Mouse (Mus musculus) neural tube, embryonic 15.5 days (tissue): Measurements from ENCODE around the gene Lmod1. TPM values are rescaled to one million over a fixed set of nuclear protein-coding genes. Genes with fewer than 3 reads are reported as not detected.

Experiments
- ATAC-seq: fragments of 200-750 bp; cut with Nextera tagmentation; 2 replicates; pipeline ENCODE4 v1.8.0; 2017; ENCODE audit warnings: mild to moderate bottlenecking, moderate TSS enrichment, moderate library complexity; ENCODE audit not compliant: low FRiP score
- H3K27ac ChIP-seq: fragments of 300-500 bp; sonication (generic); replicated peaks from 2 replicates; pipeline ENCODE4 v1.5.1; 2015; ENCODE audit warnings: mild to moderate bottlenecking, inconsistent platforms
- H3K27me3 ChIP-seq: fragments of 300-500 bp; sonication (generic); replicated peaks from 2 replicates; pipeline ENCODE4 v1.6.1; 2015; ENCODE audit warnings: inconsistent platforms
- H3K36me3 ChIP-seq: fragments of 300-500 bp; sonication (generic); 2 replicates; pipeline ENCODE4 v1.6.1; 2015; ENCODE audit warnings: inconsistent platforms
- H3K4me1 ChIP-seq: fragments of 300-500 bp; sonication (generic); 2 replicates; pipeline ENCODE4 v1.6.1; 2015; ENCODE audit warnings: inconsistent platforms
- H3K4me2 ChIP-seq: fragments of 300-500 bp; sonication (generic); 2 replicates; pipeline ENCODE4 v1.6.1; 2015; ENCODE audit warnings: inconsistent platforms, mild to moderate bottlenecking, moderate library complexity
- H3K4me3 ChIP-seq: fragments of 300-500 bp; sonication (generic); replicated peaks from 2 replicates; pipeline ENCODE4 v1.5.1; 2015; ENCODE audit warnings: mild to moderate bottlenecking, inconsistent platforms
- H3K9ac ChIP-seq: fragments of 300-500 bp; sonication (generic); replicated peaks from 2 replicates; pipeline ENCODE4 v1.6.1; 2015; ENCODE audit warnings: mild to moderate bottlenecking, inconsistent platforms
- H3K9me3 ChIP-seq: fragments of 300-500 bp; sonication (generic); replicated peaks from 2 replicates; pipeline ENCODE4 v1.6.1; 2016; ENCODE audit warnings: inconsistent platforms
- WGBS: fragments of 180-500 bp; shearing (Covaris S2); methylation state at CpG from one replicate; pipeline ENCODE4 v1.1.7; 2015; ENCODE audit warnings: mixed read lengths; 5-methylcytosine and 5-hydroxymethylcytosine counted together
- polyA plus RNA-seq: library from polyadenylated mRNA; unstranded; fragments of >200 nt; fragmentation: Nextera tagmentation; extraction: Ambion mirVana; gene quantifications from 2 replicates; pipeline ENCODE4 v1.2.1, GENCODE M21; 2015

The Lmod1 gene
- polyA plus RNA-seq, 1 experiment from 2014 or later = 0.15 TPM

DNA sequence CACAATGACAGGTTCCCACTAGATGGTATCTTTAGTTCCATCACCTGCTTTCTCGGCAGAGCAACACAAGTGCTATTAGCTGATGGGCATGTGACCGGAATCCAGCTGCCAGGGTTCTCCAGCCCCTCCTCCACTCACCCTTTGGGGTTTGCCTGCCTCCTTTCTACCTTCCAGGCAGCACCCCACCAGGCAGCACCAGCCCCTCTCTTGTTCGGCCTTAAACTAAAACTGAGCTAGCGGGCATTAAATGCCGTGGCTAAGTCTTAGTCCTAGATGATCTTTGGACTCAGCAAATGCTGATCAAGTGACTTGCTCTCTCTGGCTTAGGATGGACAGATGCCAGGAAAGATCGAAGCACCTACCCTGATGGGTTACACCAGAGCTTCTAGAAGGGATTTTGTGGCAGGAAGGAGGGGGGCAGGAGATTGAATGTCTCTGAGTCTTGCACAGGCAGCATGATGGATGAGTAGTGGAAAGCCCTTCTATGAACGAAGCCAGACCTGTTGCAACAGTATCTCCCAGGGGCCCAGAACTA is 1.2 kb upstream of the Lmod1 start:
- no peak overlapping the region for H3K4me2 ChIP-seq
- 81% methylated on average over 7 of the region's 7 CpGs for WGBS
- no peaks in the 10 kb centered on the region for H3K4me1 ChIP-seq
- no peak for ATAC-seq
- peaks cover 11% of the 10 kb centered on the region; the same call in 1 of the 2 replicates for H3K27me3 ChIP-seq
- no peaks in the 10 kb centered on the region for H3K36me3 ChIP-seq
- H3K4me3 ChIP-seq = no peak overlapping the region
- H3K9ac ChIP-seq = no peak overlapping the region
- no peak overlapping the region for H3K27ac ChIP-seq
- no peaks in the 10 kb centered on the region for H3K9me3 ChIP-seq

DNA sequence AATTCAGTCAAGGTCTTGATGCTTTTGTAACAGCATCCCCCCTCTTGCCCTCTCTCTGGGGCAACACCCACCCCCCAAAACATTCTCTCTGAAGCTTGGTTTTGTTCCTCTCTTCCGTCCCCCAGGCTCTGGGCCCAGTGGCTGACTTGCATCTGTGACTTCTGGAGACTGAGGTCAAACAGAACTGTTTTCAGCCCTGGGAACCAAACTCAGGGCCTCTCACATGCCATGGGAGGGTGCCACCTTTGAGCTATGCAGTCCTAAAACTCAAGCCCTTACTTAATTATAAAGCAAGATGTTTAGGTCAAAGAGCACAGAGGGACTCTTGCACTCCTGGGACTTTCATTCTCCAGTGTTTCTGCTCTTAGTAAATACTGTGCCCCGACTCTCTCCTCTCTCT is 1.3 kb downstream of the Lmod1 start:
- no peak overlapping the region for H3K9ac ChIP-seq
- H3K27ac ChIP-seq = no peak overlapping the region
- no peak overlapping the region for H3K4me3 ChIP-seq
- no peak overlapping the region for H3K4me2 ChIP-seq
- H3K4me1 ChIP-seq = no peaks in the 10 kb centered on the region
- H3K27me3 ChIP-seq = peaks cover 5% of the 10 kb centered on the region; the same call in 1 of the 2 replicates
- no peaks in the 10 kb centered on the region for H3K36me3 ChIP-seq
- WGBS = 77% methylated on average over 2 of the region's 2 CpGs
- no peaks in the 10 kb centered on the region for H3K9me3 ChIP-seq
- no peak for ATAC-seq

DNA sequence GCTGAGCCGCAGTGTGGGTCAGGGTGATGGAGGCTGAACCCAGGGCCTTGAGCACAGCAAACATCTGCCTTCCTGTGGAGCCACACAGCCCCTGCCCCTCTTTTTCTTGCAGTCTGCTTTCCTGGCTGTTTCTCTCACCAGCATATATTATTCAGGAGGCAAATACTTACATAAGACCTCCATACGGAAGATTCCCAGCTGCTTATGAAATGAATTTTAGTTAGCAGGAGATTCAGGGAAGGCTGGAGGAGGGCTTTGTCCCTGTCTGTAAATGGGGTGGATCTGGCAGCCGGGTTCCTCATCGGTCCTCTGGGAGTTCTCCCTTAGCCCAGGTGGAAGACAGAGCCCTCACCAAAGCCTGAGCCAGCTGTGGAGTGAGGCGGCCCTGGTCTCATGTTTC is 3.8 kb downstream of the Lmod1 start:
- no peak for ATAC-seq
- Histone ChIP-seq H3K4me1 (no peaks in the 10 kb centered on the region), H3K4me2 (no peak overlapping the region), H3K36me3 (no peaks in the 10 kb centered on the region), H3K4me3 (no peak overlapping the region), H3K9ac (no peak overlapping the region), H3K27me3 (no peaks in the 10 kb centered on the region), H3K27ac (no peak overlapping the region), H3K9me3 (no peaks in the 10 kb centered on the region)
- WGBS = 74% methylated on average over 5 of the region's 5 CpGs

DNA sequence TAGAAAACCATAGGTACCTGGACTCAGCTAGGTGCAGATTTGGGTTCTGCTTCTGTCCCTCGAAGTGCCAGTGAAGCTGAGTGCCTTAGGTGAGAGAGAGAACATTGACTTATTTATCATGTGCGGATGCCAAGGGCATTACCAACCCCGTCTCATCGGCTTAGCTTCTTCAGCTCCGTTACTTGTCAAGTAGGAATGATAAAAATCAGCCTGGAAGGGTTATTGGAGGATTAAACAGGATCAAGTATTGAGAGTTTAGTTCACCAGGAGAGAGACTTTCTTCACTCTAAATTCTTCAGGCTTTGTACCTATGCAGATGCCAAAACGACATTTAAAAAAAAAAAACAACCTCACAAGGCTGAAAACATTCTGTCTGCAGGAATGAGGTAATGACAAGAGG is 6.0 kb downstream of the Lmod1 start:
- Histone ChIP-seq H3K9ac (no peak overlapping the region), H3K9me3 (no peaks in the 10 kb centered on the region), H3K4me3 (no peak overlapping the region), H3K27me3 (no peaks in the 10 kb centered on the region), H3K4me1 (no peaks in the 10 kb centered on the region), H3K36me3 (no peaks in the 10 kb centered on the region), H3K4me2 (no peak overlapping the region), H3K27ac (no peak overlapping the region)
- 79% methylated on average over 6 of the region's 6 CpGs for WGBS
- no peak for ATAC-seq

DNA sequence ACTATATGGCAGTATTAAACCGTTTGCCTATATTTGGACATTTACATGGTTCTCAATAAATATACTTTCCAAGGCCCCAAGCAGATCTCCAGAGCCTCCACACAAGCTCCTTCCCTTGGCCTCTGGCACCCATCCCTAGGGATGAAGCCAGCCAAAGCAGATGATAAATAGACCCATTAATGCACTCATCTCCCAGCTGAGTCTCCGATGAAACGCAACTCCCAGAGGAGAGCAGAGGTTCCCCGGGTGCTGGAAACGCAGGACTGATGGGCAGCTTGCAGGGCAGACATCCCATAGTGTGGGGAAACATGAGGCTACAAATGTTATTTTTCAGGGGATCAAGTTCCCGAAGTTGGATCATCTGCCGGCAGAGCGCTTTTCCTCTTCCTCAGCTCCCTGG is 17.3 kb downstream of the Lmod1 start:
- H3K4me1 ChIP-seq = no peaks in the 10 kb centered on the region
- H3K4me2 ChIP-seq = no peak overlapping the region
- no peak overlapping the region for H3K9ac ChIP-seq
- no peaks in the 10 kb centered on the region for H3K36me3 ChIP-seq
- no peaks in the 10 kb centered on the region for H3K9me3 ChIP-seq
- 56% methylated on average over 8 of the region's 8 CpGs for WGBS
- ATAC-seq = no peak
- H3K27ac ChIP-seq = no peak overlapping the region
- H3K27me3 ChIP-seq = no peaks in the 10 kb centered on the region
- no peak overlapping the region for H3K4me3 ChIP-seq

DNA sequence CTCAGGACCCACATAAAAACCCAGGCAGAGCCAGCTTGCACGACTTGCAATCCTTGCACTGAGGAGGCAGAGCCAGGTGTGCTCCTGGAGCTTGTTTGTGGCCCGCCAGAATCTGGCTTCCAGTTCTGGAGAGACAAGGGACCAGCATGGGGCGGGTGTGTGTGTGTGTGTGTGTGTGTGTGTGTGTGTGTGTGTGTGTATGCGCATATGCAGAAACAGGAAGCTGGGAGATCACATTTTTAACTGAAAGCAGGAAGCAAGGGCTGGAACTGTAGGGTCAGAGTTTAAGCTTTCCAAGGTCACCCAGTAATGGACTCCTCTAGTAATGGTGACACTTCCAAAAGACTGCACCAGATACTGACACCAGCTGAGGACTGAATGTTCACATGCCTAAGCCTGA is 19.4 kb downstream of the Lmod1 start:
- Histone ChIP-seq H3K27me3 (no peaks in the 10 kb centered on the region), H3K36me3 (no peaks in the 10 kb centered on the region), H3K4me3 (no peak overlapping the region), H3K4me1 (no peaks in the 10 kb centered on the region), H3K9me3 (no peaks in the 10 kb centered on the region), H3K27ac (no peak overlapping the region), H3K4me2 (no peak overlapping the region), H3K9ac (no peak overlapping the region)
- 75% methylated on average over 4 of the region's 4 CpGs for WGBS
- no peak for ATAC-seq

DNA sequence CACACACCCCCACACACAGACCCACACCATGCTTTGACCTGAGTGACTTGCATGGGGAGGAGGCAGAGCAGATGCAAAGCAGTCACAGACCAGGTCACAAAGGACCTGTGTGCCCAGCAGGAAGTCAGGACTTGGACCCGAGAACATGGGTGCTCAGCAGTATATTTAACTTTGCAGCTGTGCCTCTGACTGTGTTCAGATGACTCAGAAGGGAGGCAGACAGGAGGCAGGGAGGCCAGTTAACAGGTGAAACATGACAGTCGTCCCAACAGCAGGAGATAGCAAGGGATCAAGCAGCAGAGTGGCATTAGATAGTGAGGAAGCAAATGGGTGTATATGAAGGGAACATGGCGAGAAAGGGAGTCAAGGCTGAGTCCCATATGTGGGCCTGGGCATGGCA is 22.3 kb downstream of the Lmod1 start:
- Histone ChIP-seq H3K36me3 (no peaks in the 10 kb centered on the region), H3K4me3 (no peak overlapping the region), H3K27me3 (no peaks in the 10 kb centered on the region), H3K4me1 (no peaks in the 10 kb centered on the region), H3K4me2 (no peak overlapping the region), H3K9ac (no peak overlapping the region), H3K9me3 (no peaks in the 10 kb centered on the region), H3K27ac (no peak overlapping the region)
- no peak for ATAC-seq
- WGBS = 65% methylated on average over 3 of the region's 3 CpGs

DNA sequence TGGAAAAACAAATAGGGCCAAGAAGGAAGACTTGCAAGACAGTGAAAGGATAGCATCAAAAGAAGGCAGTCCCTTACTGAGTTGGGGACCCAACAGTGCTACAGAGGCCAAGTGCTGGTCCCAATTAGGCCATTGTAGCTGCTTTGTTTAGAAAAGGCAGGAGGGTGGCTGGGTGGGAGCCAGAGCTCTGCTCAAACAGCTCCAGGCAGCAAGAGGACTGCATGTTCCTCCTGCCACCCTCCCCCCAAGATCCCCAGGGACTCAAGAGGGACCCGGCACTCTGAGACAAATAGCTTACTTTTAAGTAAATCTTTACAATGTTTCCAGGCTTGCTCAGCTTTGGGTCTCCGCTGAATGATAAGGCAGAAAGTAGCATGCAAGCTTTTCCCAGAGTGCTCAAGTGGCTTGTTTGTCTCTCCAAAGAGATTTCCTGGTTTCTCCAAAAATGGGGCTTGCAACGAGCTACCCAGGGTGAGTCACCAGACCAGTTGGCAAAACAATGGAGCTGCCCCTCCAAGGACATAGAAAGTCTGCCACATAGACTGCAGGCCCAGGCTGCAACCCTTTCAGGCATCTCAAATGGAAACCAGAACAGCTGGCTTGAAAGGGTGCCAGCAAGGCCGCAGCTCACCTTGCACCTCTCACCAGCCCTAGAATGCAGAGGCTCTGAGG is 23.0 kb downstream of the Lmod1 start:
- Histone ChIP-seq H3K36me3 (no peaks in the 10 kb centered on the region), H3K4me1 (no peaks in the 10 kb centered on the region), H3K9ac (no peak overlapping the region), H3K9me3 (no peaks in the 10 kb centered on the region), H3K4me3 (no peak overlapping the region), H3K27me3 (no peaks in the 10 kb centered on the region), H3K4me2 (no peak overlapping the region), H3K27ac (no peak overlapping the region)
- WGBS = 68% methylated on average over 4 of the region's 4 CpGs
- no peak for ATAC-seq

DNA sequence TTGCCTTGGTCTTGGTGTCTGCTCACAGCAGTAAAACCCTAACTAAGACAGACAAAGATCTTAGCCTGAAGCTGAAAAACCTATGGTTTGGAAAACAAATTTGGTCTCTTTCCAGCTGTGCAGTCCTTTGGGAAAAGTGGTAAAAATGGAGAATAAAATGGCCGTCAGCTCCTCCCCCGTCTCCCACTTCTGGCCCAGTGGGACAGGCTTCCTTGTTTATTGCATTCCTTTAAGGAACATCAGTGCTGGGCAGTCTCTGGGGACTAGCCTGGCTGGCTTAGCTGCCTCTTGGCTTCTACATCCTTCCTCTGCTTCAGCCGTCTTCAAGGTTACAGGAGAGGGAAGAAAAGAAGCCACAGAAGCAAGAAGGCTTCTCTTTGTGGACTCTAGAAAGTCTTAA is 27.3 kb downstream of the Lmod1 start:
- no peak overlapping the region for H3K4me3 ChIP-seq
- no peaks in the 10 kb centered on the region for H3K27me3 ChIP-seq

DNA sequence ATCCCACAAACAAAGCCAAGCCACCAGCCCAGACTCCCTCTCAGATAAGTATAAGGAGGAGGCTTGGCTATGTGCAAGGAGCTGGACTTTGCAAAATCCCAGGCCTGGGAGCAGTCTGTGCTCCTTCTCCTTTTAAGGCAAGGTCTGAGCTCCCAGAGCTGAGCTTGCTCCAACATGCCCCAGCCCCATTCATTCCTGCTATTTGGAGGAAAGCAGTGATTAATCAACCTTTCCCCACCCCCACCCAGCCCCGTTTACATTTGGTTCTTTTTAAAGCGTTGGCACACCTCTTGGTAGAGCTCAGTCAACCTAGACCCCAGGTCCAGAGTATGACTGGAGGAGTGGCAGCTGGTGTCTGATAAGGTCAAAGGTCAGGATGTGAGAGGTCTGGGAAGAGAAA is 34.5 kb downstream of the Lmod1 start:
- H3K4me1 ChIP-seq = no peaks in the 10 kb centered on the region
- no peak overlapping the region for H3K27ac ChIP-seq
- no peaks in the 10 kb centered on the region for H3K27me3 ChIP-seq
- no peak overlapping the region for H3K4me2 ChIP-seq
- ATAC-seq = no peak
- no peaks in the 10 kb centered on the region for H3K36me3 ChIP-seq
- H3K9ac ChIP-seq = no peak overlapping the region
- H3K4me3 ChIP-seq = no peak overlapping the region
- WGBS = 32% methylated on average over 2 of the region's 2 CpGs
- H3K9me3 ChIP-seq = no peaks in the 10 kb centered on the region

More for the DNA sequence above, 27.3 kb downstream of the Lmod1 start:
- Histone ChIP-seq H3K4me1 (no peaks in the 10 kb centered on the region), H3K9me3 (no peaks in the 10 kb centered on the region), H3K36me3 (no peaks in the 10 kb centered on the region), H3K9ac (no peak overlapping the region), H3K4me2 (no peak overlapping the region), H3K27ac (no peak overlapping the region)
- 49% methylated on average over 3 of the region's 3 CpGs for WGBS
- no peak for ATAC-seq

DNA sequence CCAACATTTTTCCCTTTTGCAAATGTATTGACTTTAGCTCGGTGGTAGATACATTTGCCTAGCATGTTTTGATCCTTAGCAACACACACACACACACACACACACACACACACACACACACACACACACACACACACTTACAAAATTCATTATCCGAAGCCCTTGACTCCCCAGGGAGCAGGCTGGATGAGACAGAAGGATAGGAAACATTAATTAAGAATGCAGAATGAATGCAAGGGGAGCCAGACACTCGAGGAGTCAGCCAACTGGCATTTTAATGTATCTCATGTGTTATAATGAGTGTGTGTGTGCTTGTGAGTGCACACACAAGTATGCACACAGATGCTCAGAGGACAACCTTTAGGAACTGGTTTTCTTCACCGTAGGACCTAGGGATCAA is 36.9 kb downstream of the Lmod1 start:
- H3K9ac ChIP-seq = no peak overlapping the region
- H3K4me1 ChIP-seq = no peaks in the 10 kb centered on the region
- 56% methylated on average over 4 of the region's 4 CpGs for WGBS
- no peaks in the 10 kb centered on the region for H3K27me3 ChIP-seq
- H3K4me3 ChIP-seq = no peak overlapping the region
- no peak overlapping the region for H3K4me2 ChIP-seq
- H3K9me3 ChIP-seq = no peaks in the 10 kb centered on the region
- H3K36me3 ChIP-seq = no peaks in the 10 kb centered on the region
- no peak for ATAC-seq
- no peak overlapping the region for H3K27ac ChIP-seq

DNA sequence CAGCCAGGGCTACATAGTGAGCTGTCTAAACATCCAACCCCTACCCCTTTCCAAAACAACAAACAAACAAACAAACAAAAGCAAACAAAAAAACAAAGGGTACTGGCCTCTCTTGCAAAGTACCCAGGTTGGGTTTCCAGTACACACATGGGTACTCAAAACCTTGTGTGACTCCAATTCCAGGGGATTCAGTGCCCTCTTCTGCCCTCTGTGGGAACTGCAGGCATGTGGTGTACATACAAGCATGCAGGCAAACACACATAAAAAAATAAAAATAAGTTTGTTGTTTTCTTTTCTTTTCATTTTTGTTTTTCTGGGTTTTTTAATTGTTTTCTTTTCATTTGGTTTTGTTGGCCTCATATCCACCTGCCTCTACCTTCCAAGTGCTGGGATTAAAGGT is 37.5 kb downstream of the Lmod1 start:
- H3K27me3 ChIP-seq = no peaks in the 10 kb centered on the region

More for the DNA sequence above, 37.5 kb downstream of the Lmod1 start:
- H3K4me2 ChIP-seq = no peak overlapping the region
- no peak for ATAC-seq
- no peaks in the 10 kb centered on the region for H3K9me3 ChIP-seq
- H3K27ac ChIP-seq = no peak overlapping the region
- H3K36me3 ChIP-seq = no peaks in the 10 kb centered on the region
- no peak overlapping the region for H3K9ac ChIP-seq
- H3K4me1 ChIP-seq = no peaks in the 10 kb centered on the region
- H3K4me3 ChIP-seq = no peak overlapping the region
